In genomic region chr17:26095121-26095740, GRCm38 (mm10) we compare ENCODE assay signal across 8 mouse cellular contexts. TPM values are rescaled to one million over a fixed set of nuclear protein-coding genes. Genes with fewer than 3 reads are reported as not detected.
DNase-seq lines count a peak whose midpoint lies in the region; ATAC-seq and TF ChIP-seq lines count a peak whose summit lies in the region.

Gene Nme4, minus strand, starts transcription at chr17:26095602.

- no peak for TF ChIP-seq CTCF in lung, adult 2 months (IDR thresholded peaks at IDR 0.05; ENCODE audit: insufficient read depth, low read length)
- no peak for TF ChIP-seq CTCF in kidney, adult 2 months (conservative IDR thresholded peaks at IDR 0.05; ENCODE audit: insufficient read depth, insufficient read length, low read depth, low read length)

- intact Hi-C loops in gastrocnemius, postnatal 14 days (cut with DNase I; ENCODE audit: low total_unique reads): no loop called here

- peak; percentile 68 for ATAC-seq in limb, embryonic 13.5 days (ENCODE audit: low FRiP score, low read depth)
- ATAC-seq in midbrain, embryonic 15.5 days (replicated peaks): peak; percentile 72

- H3K4me1 ChIP-seq in lung, adult 2 months (ENCODE audit: control insufficient read depth, insufficient read depth, low read length): no peaks in the 10 kb centered on the region
- H3K4me1 ChIP-seq in kidney, adult 2 months (ENCODE audit: control insufficient read depth, insufficient read depth, low read length): no peaks in the 10 kb centered on the region; the same call in 1 of the 2 replicates
- H3K4me1 ChIP-seq in limb, embryonic 13.5 days: peaks cover 7% of the 10 kb centered on the region
- H3K4me1 ChIP-seq in midbrain, embryonic 15.5 days: 0 out of 2 replicates have a peak, but pooled peaks cover 7% of the 10 kb centered on the region

- H3K27me3 ChIP-seq in kidney, adult 2 months (replicated peaks; ENCODE audit: control insufficient read depth, insufficient read depth, low read length): no peaks in the 10 kb centered on the region
- no peaks in the 10 kb centered on the region for H3K27me3 ChIP-seq in limb, embryonic 13.5 days
- H3K27me3 ChIP-seq in midbrain, embryonic 15.5 days (replicated peaks): no peaks in the 10 kb centered on the region
- H3K27me3 ChIP-seq in splenic B cell, adult 2 months (ENCODE audit: control insufficient read depth, insufficient read depth, low read length, poor library complexity, severe bottlenecking): no peaks in the 10 kb centered on the region

- 3% methylated on average over 47 of the region's 47 CpGs for WGBS in lung, adult 2 months
- WGBS in kidney, adult 2 months: 4% methylated on average over 47 of the region's 47 CpGs
- WGBS in limb, embryonic 13.5 days: 2% methylated on average over 47 of the region's 47 CpGs
- 4% methylated on average over 47 of the region's 47 CpGs for WGBS in midbrain, embryonic 15.5 days

- no peaks in the 10 kb centered on the region for H3K9me3 ChIP-seq in limb, embryonic 13.5 days
- H3K9me3 ChIP-seq in midbrain, embryonic 15.5 days: no peaks in the 10 kb centered on the region

- H3K4me3 ChIP-seq in lung, adult 2 months (replicated peaks; ENCODE audit: extremely low read depth, low read depth, low read length): peak within 1 kb of the TSS; percentile 54
- H3K4me3 ChIP-seq in kidney, adult 2 months (ENCODE audit: insufficient read depth, low read depth, low read length): peak within 1 kb of the TSS; percentile 58
- H3K4me3 ChIP-seq in limb, embryonic 13.5 days: peak within 1 kb of the TSS; percentile 72
- peak within 1 kb of the TSS; percentile 55 for H3K4me3 ChIP-seq in midbrain, embryonic 15.5 days

- TF ChIP-seq POLR2A in lung, adult 2 months (IDR thresholded peaks at IDR 0.05; ENCODE audit: borderline replicate concordance, extremely low read depth, low read depth, low read length): no peak
- TF ChIP-seq POLR2A in kidney, adult 2 months (IDR thresholded peaks at IDR 0.05; ENCODE audit: low read depth, low read length): no peak

- H3K9ac ChIP-seq in limb, embryonic 13.5 days: peak within 1 kb of the TSS; percentile 89
- H3K9ac ChIP-seq in midbrain, embryonic 15.5 days: peak within 1 kb of the TSS; percentile 70

- H3K27ac ChIP-seq in kidney, adult 2 months (ENCODE audit: insufficient read depth, low read depth, low read length): no peak within 1 kb of the TSS
- H3K27ac ChIP-seq in limb, embryonic 13.5 days: peak within 1 kb of the TSS; percentile 65; the same call in 1 of the 2 replicates
- H3K27ac ChIP-seq in midbrain, embryonic 15.5 days: peak within 1 kb of the TSS; percentile 62

- DNase-seq in lung, adult 2 months: peak; percentile 40
- DNase-seq in lung, postnatal 25 days (ENCODE audit: low spot score): no peak
- DNase-seq in cerebellum, postnatal 25 days: peak; percentile 79 to 85
- peak; percentile 34 for DNase-seq in gastrocnemius, postnatal 14 days
- peak; percentile 44 for DNase-seq in kidney, adult 2 months
- peak; percentile 48 for DNase-seq in splenic B cell, adult 2 months (ENCODE audit: low read depth, low spot score)

- H3K4me2 ChIP-seq in limb, embryonic 13.5 days (replicated peaks): peak within 1 kb of the TSS; percentile 76
- peak within 1 kb of the TSS; percentile 81 for H3K4me2 ChIP-seq in midbrain, embryonic 15.5 days

- no peaks in the 10 kb centered on the region for H3K36me3 ChIP-seq in kidney, adult 2 months (ENCODE audit: control insufficient read depth, insufficient read depth, low read length)
- H3K36me3 ChIP-seq in limb, embryonic 13.5 days: peaks cover 23% of the 10 kb centered on the region
- H3K36me3 ChIP-seq in midbrain, embryonic 15.5 days (replicated peaks): no peaks in the 10 kb centered on the region
- no peaks in the 10 kb centered on the region for H3K36me3 ChIP-seq in splenic B cell, adult 2 months (ENCODE audit: control insufficient read depth, insufficient read depth, low read length, poor library complexity, severe bottlenecking)

RNA-seq across cellular contexts. Expression of gene Nme4, which starts in this region (rescaled TPM):
- polyA plus RNA-seq in lung, adult 2 months (2012; rRNA removed): 5.4 and 7.5 TPM in 2 replicates
- 1 to 10 TPM; 3.0 to 3.9 TPM for total RNA-seq in gastrocnemius, postnatal 14 days (2021)
- polyA plus RNA-seq in kidney, adult 2 months (2012; rRNA removed): 36.2 and 45.6 TPM in 2 replicates
- polyA plus RNA-seq in limb, embryonic 13.5 days (2015; fragmentation: Nextera tagmentation; extraction: Ambion mirVana): 125 and 135 TPM in 2 replicates
- 24.7 and 25.1 TPM in 2 replicates for polyA plus RNA-seq in midbrain, embryonic 15.5 days (2015; fragmentation: Nextera tagmentation; extraction: Ambion mirVana)
